Mouse (Mus musculus): ENCODE measurements around the gene Olfr1134. TPM values are rescaled to one million over a fixed set of nuclear protein-coding genes. Genes with fewer than 3 reads are reported as not detected.

The Olfr1134 gene
- not detected for total RNA-seq (2023)

DNA sequence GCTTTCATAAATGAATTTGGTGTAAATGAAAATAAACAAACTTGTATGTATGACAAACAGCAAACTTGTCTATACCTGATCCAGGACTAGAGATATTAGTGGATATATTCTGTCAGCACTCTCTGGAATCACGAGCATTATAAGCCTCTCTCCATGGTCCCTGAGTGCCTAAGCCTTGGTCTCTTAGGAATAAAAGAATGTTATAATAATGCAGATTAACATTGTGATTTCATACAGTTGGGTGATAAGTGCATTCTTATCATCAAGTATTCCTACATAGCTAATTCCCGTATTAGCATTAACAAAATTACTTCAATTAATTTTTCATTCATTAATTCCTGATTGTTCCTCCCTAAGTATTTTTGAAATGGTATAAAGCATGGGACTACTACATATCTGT is at the start of gene Olfr1134:
TSS of gene Olfr1134 (minus strand) at position 101 of the 400 bp plus-strand sequence.

DNA sequence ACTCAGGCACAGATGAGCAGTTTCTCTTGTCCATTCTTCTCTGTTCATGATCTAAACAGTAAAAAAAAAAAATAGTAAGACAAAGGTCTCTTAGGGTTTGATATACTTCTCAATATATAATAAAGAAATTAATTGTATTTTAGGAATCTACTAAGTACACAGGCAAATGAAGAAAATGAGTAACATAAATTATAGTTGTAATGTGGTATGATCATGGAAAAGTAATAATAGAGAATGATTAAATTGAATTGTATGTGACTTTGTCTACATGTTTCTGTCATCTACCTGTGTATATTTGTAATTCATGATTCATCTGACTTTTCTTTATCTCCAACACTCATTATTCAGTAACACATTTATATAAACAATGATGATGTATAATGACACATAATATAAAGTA is 35.6 kb upstream of the Olfr1134 start, which contains the start of gene Olfr1136:
TSS of gene Olfr1136 (minus strand) at position 101 of the 400 bp plus-strand sequence.

DNA sequence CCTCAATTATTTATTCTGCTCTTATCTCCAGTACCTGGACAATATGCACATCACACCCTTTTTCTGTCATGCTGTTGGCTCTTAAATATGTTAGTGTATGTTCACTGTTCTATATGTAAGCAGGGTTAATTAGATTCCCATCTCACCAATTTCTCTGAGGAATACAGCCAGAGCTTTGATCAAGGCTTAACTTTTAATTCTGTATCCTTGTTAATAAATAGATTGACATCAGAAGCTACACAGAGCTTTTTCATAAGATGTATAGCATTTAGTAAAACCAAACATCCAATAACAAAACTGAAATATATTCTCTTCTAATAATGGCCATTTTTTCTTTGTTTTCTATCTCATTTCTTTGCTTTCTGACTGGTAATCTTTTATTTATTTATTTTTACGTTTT is 15.3 kb upstream of the Olfr1134 start, which contains the start of gene Olfr1135:
TSS of gene Olfr1135 (minus strand) at position 101 of the 400 bp plus-strand sequence.

DNA sequence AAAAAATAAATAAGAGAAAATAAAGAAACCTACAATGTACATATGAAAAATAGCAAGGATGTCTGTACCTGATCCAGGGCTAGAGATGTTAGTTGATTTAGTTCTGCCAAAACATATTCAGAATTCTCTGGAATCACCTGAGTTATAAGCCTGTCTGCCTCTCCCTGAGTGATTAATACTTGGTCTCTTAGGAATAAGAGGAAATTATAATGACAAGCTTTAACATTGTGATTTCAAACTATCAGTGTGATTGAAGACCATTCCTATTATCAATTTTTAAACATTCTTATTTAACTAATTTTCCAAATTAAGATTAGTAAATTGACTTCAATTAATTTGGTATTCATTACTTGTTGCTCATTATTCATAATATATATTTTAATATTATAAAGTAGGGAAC is 11.0 kb downstream of the Olfr1134 start, which contains the start of gene Olfr1133:
TSS of gene Olfr1133 (minus strand) at position 101 of the 400 bp plus-strand sequence.

DNA sequence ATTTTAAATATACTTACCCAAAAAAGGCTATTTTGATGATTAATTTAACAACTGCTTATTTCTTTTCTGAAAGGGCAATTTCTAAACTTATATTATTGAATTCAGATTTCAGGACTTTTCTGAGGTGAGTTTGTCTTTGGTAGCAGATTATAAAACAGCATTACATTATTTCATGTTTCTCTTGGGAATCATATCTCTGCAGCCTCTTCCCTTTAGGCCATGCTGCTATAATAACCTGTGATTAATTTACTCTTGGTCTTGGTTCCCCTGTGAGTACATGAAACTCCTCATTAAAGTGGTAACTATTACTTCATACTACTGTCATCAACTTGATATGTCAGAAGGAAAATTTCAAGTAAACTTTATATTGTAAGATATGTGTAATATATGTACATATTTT is 20.8 kb downstream of the Olfr1134 start, which contains the start of gene Olfr1132:
TSS of gene Olfr1132 (minus strand) at position 101 of the 400 bp plus-strand sequence.

DNA sequence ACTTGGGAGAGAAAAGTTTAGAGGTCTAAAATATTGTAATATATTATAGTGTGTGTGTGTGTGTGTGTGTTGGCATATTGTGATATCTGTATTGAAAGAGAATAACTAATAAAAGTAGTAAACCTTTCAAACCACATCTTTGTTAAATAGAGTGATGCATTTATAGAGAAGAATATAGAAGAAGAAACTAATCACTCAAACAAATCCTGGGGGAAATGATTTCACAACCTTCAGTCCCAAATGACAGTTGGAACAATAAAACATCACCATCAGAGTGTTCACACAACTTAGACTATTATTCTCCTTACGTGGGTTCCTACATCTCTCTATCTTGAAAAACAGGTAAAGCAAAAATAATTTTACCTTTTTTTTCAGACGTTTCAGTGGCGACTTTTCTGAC is 31.5 kb downstream of the Olfr1134 start, which contains the start of gene Olfr1131:
TSS of gene Olfr1131 (plus strand) at position 301 of the 400 bp plus-strand sequence.

DNA sequence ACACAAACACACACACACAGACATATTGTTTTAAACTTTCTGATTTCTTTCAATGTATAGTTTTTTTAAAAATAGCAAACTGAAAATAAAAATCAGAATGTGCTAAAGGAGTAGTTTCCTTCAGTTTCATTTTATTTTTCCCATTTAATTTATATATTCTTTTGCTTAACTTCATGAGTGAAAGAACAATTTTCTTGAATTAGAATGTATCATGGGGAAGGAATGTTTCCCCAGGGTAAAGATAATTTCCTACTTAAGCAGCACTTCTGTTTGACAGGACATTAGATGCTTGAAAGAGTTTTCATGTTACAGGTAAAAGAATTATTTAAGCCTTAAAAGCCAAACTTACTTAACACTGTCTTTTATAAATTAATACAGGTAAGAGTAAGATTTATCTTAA is 52.3 kb downstream of the Olfr1134 start, which contains the start of gene Olfr1130:
TSS of gene Olfr1130 (plus strand) at position 301 of the 400 bp plus-strand sequence.

Other genes with a start within 250 kb of the Olfr1134 start
- not detected for gene Olfr1123, start 241.8 kb downstream of the Olfr1134 start, total RNA-seq (2023)
- not detected for gene Olfr1124, start 228.2 kb downstream of the Olfr1134 start, total RNA-seq (2023)
- gene Olfr1126, start 204.5 kb downstream of the Olfr1134 start, total RNA-seq (2023), result not detected
- gene Pramel7, start 161.4 kb downstream of the Olfr1134 start, total RNA-seq (2023), result not detected
- not detected for gene Pramel6, start 151.9 kb downstream of the Olfr1134 start, total RNA-seq (2023)
- gene Olfr153, start 126.7 kb downstream of the Olfr1134 start, total RNA-seq (2023), result not detected
- not detected for gene Olfr1128, start 112.9 kb downstream of the Olfr1134 start, total RNA-seq (2023)
- gene Olfr1129, start 84.6 kb downstream of the Olfr1134 start, total RNA-seq (2023), result not detected
- gene Olfr1130, start 52.2 kb downstream of the Olfr1134 start, total RNA-seq (2023), result not detected
- gene Olfr1131, start 31.4 kb downstream of the Olfr1134 start, total RNA-seq (2023), result not detected
- gene Olfr1132, start 20.9 kb downstream of the Olfr1134 start, total RNA-seq (2023), result not detected
- not detected for gene Olfr1133, start 11.1 kb downstream of the Olfr1134 start, total RNA-seq (2023)
- not detected for gene Olfr1135, start 15.2 kb upstream of the Olfr1134 start, total RNA-seq (2023)
- not detected for gene Olfr1136, start 35.5 kb upstream of the Olfr1134 start, total RNA-seq (2023)
- gene Olfr1137, start 54.7 kb upstream of the Olfr1134 start, total RNA-seq (2023), result not detected
- gene Olfr1138, start 81.5 kb upstream of the Olfr1134 start, total RNA-seq (2023), result not detected
- gene Olfr1140, start 85.3 kb upstream of the Olfr1134 start, total RNA-seq (2023), result not detected
- not detected for gene Olfr1141, start 95.5 kb upstream of the Olfr1134 start, total RNA-seq (2023)
- gene Olfr152, start 121.0 kb upstream of the Olfr1134 start, total RNA-seq (2023), result not detected
- gene Olfr1143, start 142.1 kb upstream of the Olfr1134 start, total RNA-seq (2023), result not detected
- gene Olfr1145, start 151.4 kb upstream of the Olfr1134 start, total RNA-seq (2023), result not detected
- not detected for gene Olfr1148, start 172.1 kb upstream of the Olfr1134 start, total RNA-seq (2023)
- gene Olfr1150-ps1, start 185.5 kb upstream of the Olfr1134 start, total RNA-seq (2023), result not detected
- gene Olfr1151, start 197.4 kb upstream of the Olfr1134 start, total RNA-seq (2023), result not detected
- not detected for gene Olfr1152, start 208.0 kb upstream of the Olfr1134 start, total RNA-seq (2023)
- not detected for gene Olfr1153, start 236.5 kb upstream of the Olfr1134 start, total RNA-seq (2023)
- not detected for gene Olfr1154, start 246.7 kb upstream of the Olfr1134 start, total RNA-seq (2023)

All from CD4-positive naive resting alpha-beta T cell, adult 57 days (primary cell).